Mouse (Mus musculus) C2C12 (cell line): ENCODE results near the gene Fryl. TPM values are rescaled to one million over a fixed set of nuclear protein-coding genes. Genes with fewer than 3 reads are reported as not detected.
"Not testable (repeated sequence)": the region's sequence is repeated elsewhere in the genome, so short reads cannot be mapped to it uniquely, and the experiment has no call there.

Experiments
- H3K27me3 ChIP-seq: one replicate; pipeline ENCODE4 v1.6.1; 2011; ENCODE audit not compliant: control insufficient read depth, insufficient read depth, insufficient read length
- H3K36me3 ChIP-seq: one replicate; pipeline ENCODE4 v1.6.1; 2011; ENCODE audit not compliant: control insufficient read depth, insufficient read depth
- H3K4me3 ChIP-seq: one replicate; pipeline ENCODE4 v1.5.1; 2011; ENCODE audit warnings: mild to moderate bottlenecking, control low read depth; ENCODE audit not compliant: poor library complexity, insufficient read depth, severe bottlenecking
- H3K79me2 ChIP-seq: one replicate; pipeline ENCODE4 v1.6.1; 2011; ENCODE audit not compliant: control insufficient read depth, insufficient read depth
- H3K79me3 ChIP-seq: one replicate; pipeline ENCODE4 v1.6.1; 2011; ENCODE audit warnings: low read depth, control low read depth
- H3ac ChIP-seq: one replicate; pipeline ENCODE3; 2011; ENCODE audit warnings: low read depth; ENCODE audit not compliant: control insufficient read depth, insufficient read length
- CEBPB ChIP-seq: IDR thresholded peaks from one replicate; pipeline ENCODE4 v1.6.1; 2011; ENCODE audit warnings: low read depth, mild to moderate bottlenecking, control low read depth, moderate library complexity
- CTCF ChIP-seq: IDR thresholded peaks from one replicate; pipeline ENCODE4 v1.5.1; 2011; ENCODE audit not compliant: control insufficient read depth, insufficient read depth, insufficient read length
- FOSL1 ChIP-seq: IDR thresholded peaks from one replicate; pipeline ENCODE4 v1.8.0; 2011; ENCODE audit warnings: mild to moderate bottlenecking, low read length; ENCODE audit not compliant: poor library complexity, insufficient read depth, severe bottlenecking
- MAX ChIP-seq: IDR thresholded peaks from one replicate; pipeline ENCODE4 v1.6.1; 2011; ENCODE audit warnings: mild to moderate bottlenecking, control low read depth
- MYOD1 ChIP-seq: IDR thresholded peaks from one replicate; pipeline ENCODE4 v1.6.1; 2011; ENCODE audit warnings: low read depth; ENCODE audit not compliant: control insufficient read depth, insufficient read length
- MYOG ChIP-seq: IDR thresholded peaks from one replicate; pipeline ENCODE4 v1.6.1; 2011; ENCODE audit not compliant: control insufficient read depth, insufficient read length; ENCODE audit errors: extremely low read depth
- USF1 ChIP-seq: IDR thresholded peaks from one replicate; pipeline ENCODE4 v1.6.1; 2011; ENCODE audit warnings: low read depth, mild to moderate bottlenecking, control low read depth, moderate library complexity
- polyA plus RNA-seq: library from polyadenylated mRNA; unstranded; fragments of >200 nt; fragmentation: generic; extraction: Trizol; gene quantifications from one replicate; pipeline ENCODE4 v1.2.1, GENCODE M21; 2012; ENCODE audit warnings: missing spikeins

Fryl gene
- polyA plus RNA-seq, 1 experiment, result 13.2 TPM

DNA sequence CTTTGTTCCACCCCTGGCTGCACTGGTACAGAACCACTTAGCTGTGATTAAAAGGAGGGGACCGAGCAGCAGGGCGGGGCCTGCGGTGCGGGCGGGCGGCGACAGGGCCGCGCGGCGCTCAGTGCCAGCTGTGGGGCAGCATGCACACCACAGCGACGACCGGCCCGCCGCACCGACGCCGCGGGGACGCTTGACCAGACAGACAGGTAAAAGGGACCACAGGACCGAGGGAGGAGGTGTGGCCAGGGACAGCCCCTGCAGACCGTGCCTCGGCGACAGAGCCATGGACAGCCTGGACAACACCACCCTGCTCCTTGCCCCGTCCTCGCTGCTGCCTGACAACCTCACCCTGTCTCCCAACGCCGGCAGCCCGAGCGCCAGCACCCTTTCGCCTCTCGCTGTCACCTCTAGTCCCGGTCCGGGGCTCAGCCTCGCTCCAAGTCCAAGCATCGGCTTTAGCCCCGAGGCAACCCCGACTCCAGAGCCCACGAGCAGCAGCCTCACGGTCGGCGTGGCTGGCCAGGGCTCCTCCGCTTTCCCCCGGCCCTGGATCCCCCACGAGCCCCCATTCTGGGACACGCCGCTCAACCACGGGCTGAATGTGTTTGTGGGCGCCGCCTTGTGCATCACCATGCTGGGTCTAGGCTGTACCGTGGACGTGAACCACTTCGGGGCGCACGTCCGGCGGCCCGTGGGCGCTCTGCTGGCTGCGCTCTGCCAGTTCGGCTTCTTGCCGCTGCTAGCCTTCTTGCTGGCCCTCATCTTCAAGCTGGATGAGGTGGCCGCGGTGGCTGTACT, 249.4 kb downstream of the Fryl start, which contains the start of gene Slc10a4:
TSS of gene Slc10a4 (plus strand) at position 100 of the 798 bp plus-strand sequence.
- TF ChIP-seq FOSL1 (no peak), MYOG (no peak), MAX (no peak), CEBPB (no peak), CTCF (no peak), MYOD1 (no peak), USF1 (no peak)
- no peaks in the 10 kb centered on the region for H3K36me3 ChIP-seq

DNA sequence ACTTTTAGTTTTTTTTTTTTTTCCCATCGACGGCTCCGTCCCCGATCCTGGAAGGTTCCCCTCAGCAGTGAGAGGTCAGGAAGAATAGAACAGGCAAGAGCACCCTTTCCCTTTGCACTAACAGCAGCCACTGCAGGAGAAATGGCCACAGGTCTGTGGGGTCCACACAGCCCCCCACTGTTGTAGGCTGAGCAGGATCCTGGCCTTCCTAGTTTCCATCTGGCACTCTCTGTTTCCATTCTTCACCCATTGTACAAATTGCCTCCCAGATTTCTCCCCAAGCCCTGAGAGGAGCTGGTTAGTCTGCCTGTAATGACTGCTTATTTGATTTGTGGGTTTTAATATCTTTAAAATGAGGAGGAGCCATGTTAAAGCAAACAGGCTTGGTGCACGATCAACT, 252.4 kb downstream of the Fryl start:
- Histone ChIP-seq H3K4me3 (no peak overlapping the region), H3K27me3 (peaks cover 10% of the 10 kb centered on the region), H3K79me2 (no peaks in the 10 kb centered on the region), H3K36me3 (no peaks in the 10 kb centered on the region), H3ac (no peak overlapping the region), H3K79me3 (no peaks in the 10 kb centered on the region)
- TF ChIP-seq MAX (no peak), MYOD1 (no peak), MYOG (no peak), CEBPB (no peak), USF1 (no peak), FOSL1 (no peak), CTCF (no peak)

More for the DNA sequence above, 249.4 kb downstream of the Fryl start, which contains the start of gene Slc10a4:
- H3K79me3 ChIP-seq, result no peaks in the 10 kb centered on the region
- H3ac ChIP-seq, result no peak within 1 kb of the TSS
- H3K27me3 ChIP-seq, result peaks cover 10% of the 10 kb centered on the region
- H3K4me3 ChIP-seq, result no peak within 1 kb of the TSS
- no peaks in the 10 kb centered on the region for H3K79me2 ChIP-seq

DNA sequence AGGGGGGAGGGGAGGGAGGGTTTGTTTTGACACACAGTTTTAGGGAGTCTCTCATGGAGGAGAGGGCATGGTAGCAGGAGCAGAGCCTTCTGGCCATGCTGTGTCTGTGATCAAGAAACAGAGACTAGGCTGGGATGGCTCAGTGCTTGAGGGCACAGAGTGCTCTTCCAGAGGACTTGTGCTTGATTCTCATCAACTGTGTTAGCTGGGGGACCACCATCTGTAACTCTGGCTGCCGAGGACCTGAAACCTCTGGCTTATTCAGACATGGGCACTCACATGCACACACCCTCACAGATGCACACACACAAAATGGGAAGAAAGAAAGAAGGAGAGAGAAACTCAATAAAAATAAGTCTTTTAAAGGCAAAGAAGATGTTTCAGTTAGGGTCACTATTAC, 257.9 kb downstream of the Fryl start:
- H3K27me3 ChIP-seq, H3K36me3 ChIP-seq, H3ac ChIP-seq, H3K4me3 ChIP-seq, H3K79me3 ChIP-seq, H3K79me2 ChIP-seq: not testable (repeated sequence)

DNA sequence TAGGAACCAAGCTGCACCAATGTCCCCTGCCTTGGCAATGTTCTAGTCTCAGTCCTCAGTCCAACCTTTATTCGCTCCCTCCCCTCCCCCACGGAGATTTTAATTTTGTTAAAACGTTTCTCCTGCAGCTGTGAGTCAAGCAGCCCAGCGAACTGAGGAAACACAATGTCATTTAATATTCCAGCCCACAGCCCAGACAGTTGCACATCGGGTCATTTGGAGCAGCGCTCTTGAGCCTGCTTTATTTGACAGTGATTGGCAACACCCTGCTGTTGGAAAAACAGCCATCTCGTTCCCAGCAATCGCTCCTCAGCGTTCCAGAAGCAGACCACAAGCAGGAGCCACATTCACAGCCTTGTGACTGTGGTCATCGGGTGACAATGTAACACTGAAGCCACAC, 261.0 kb downstream of the Fryl start:
- Histone ChIP-seq H3K79me2 (no peaks in the 10 kb centered on the region), H3K36me3 (no peaks in the 10 kb centered on the region), H3K27me3 (no peaks in the 10 kb centered on the region), H3K79me3 (no peaks in the 10 kb centered on the region), H3K4me3 (no peak overlapping the region), H3ac (no peak overlapping the region)
- TF ChIP-seq MAX (no peak), CEBPB (no peak), MYOG (no peak), CTCF (no peak), FOSL1 (no peak), MYOD1 (no peak), USF1 (no peak)

DNA sequence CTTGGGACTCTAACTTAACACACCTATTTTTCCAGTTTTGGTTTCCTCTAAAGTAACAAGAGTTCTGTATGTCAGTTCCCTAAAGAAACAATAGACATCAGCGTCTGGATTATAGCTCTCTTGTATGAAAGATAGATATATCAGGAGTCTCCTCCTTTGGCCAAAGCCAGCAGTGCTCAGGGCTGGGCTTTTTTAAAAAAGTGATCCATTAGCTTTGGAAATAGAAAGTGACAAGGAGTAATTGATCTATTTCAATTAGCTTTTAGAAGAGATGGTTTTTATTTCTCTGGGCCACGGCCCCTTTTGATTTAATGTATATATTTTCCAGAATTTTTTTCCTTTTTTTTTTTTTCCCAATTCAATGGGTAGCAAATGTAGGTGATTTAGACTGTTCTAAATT, 261.5 kb downstream of the Fryl start:
- no peaks in the 10 kb centered on the region for H3K36me3 ChIP-seq
- no peak overlapping the region for H3ac ChIP-seq
- no peaks in the 10 kb centered on the region for H3K79me3 ChIP-seq
- no peak overlapping the region for H3K4me3 ChIP-seq
- H3K79me2 ChIP-seq, result no peaks in the 10 kb centered on the region
- no peak for TF ChIP-seq USF1
- no peak for TF ChIP-seq CEBPB
- TF ChIP-seq MYOD1, result no peak
- no peak for TF ChIP-seq CTCF
- TF ChIP-seq FOSL1, result no peak
- TF ChIP-seq MAX, result no peak
- no peak for TF ChIP-seq MYOG
- H3K27me3 ChIP-seq, result no peaks in the 10 kb centered on the region

DNA sequence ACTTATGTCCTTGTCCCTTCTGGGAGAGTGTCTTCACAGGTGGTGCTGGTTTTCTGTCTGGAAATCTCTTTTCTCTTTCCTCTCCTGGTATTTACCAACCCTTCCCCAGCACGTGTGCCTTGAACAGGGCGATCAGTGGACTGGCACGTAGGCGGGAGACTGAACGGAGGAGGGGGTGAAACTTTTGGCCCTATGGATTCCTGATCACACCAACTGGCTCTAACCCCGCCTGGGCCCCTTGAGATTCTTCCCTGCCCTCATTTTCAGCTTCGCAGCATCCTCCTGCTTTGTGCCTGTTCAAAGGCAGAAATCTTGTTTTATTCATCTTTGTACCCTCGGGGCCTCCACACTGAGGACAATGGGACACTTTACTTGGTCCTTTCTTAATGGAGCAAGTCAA, 262.0 kb downstream of the Fryl start:
- Histone ChIP-seq H3ac (no peak overlapping the region), H3K27me3 (no peaks in the 10 kb centered on the region), H3K4me3 (no peak overlapping the region), H3K36me3 (no peaks in the 10 kb centered on the region), H3K79me2 (no peaks in the 10 kb centered on the region), H3K79me3 (no peaks in the 10 kb centered on the region)
- TF ChIP-seq USF1 (no peak), MYOG (no peak), MYOD1 (no peak), FOSL1 (no peak), MAX (no peak), CTCF (no peak), CEBPB (no peak)
